Mouse (Mus musculus): ENCODE results near the gene Olfr815. TPM values are rescaled to one million over a fixed set of nuclear protein-coding genes. Genes with fewer than 3 reads are reported as not detected.

The Olfr815 gene
- not detected in 2 replicates for polyA plus RNA-seq (2012; rRNA removed)

GRCm38 (mm10) chr10:129905767-129906166, at the start of gene Olfr815:
TSS of gene Olfr815 (minus strand) at chr10:129905867.

GRCm38 (mm10) chr10:129949000-129949399, 43.3 kb upstream of the Olfr815 start, which contains the start of gene Olfr818:
TSS of gene Olfr818 (minus strand) at chr10:129949100.

GRCm38 (mm10) chr10:129915497-129915896, 9.8 kb upstream of the Olfr815 start, which contains the start of gene Olfr816:
TSS of gene Olfr816 (minus strand) at chr10:129915597.

GRCm38 (mm10) chr10:129879751-129880150, 25.9 kb downstream of the Olfr815 start, which contains the start of gene Olfr814:
TSS of gene Olfr814 (minus strand) at chr10:129879851.

GRCm38 (mm10) chr10:129855067-129855466, 50.6 kb downstream of the Olfr815 start, which contains the start of gene Olfr813:
TSS of gene Olfr813 (plus strand) at chr10:129855367.

Other genes starting within 250 kb of the Olfr815 start
- not detected in 2 replicates for gene Olfr800, start 248.2 kb downstream of the Olfr815 start, polyA plus RNA-seq (2012; rRNA removed)
- not detected in 2 replicates for gene Olfr801, start 232.0 kb downstream of the Olfr815 start, polyA plus RNA-seq (2012; rRNA removed)
- not detected in 2 replicates for gene Olfr802, start 217.7 kb downstream of the Olfr815 start, polyA plus RNA-seq (2012; rRNA removed)
- gene Olfr803, start 211.6 kb downstream of the Olfr815 start, polyA plus RNA-seq (2012; rRNA removed), result not detected in 2 replicates
- not detected in 2 replicates for gene Olfr804, start 202.7 kb downstream of the Olfr815 start, polyA plus RNA-seq (2012; rRNA removed)
- not detected in 2 replicates for gene Olfr805, start 176.5 kb downstream of the Olfr815 start, polyA plus RNA-seq (2012; rRNA removed)
- not detected in 2 replicates for gene Olfr806, start 163.9 kb downstream of the Olfr815 start, polyA plus RNA-seq (2012; rRNA removed)
- not detected in 2 replicates for gene Olfr807, start 148.1 kb downstream of the Olfr815 start, polyA plus RNA-seq (2012; rRNA removed)
- gene Olfr808, start 140.4 kb downstream of the Olfr815 start, polyA plus RNA-seq (2012; rRNA removed), result not detected in 2 replicates
- not detected in 2 replicates for gene Olfr809, start 131.2 kb downstream of the Olfr815 start, polyA plus RNA-seq (2012; rRNA removed)
- gene Olfr810, start 111.0 kb downstream of the Olfr815 start, polyA plus RNA-seq (2012; rRNA removed), result not detected in 2 replicates
- not detected in 2 replicates for gene Olfr811, start 101.5 kb downstream of the Olfr815 start, polyA plus RNA-seq (2012; rRNA removed)
- gene Olfr812, start 59.8 kb downstream of the Olfr815 start, polyA plus RNA-seq (2012; rRNA removed), result not detected in 2 replicates
- not detected in 2 replicates for gene Olfr813, start 50.5 kb downstream of the Olfr815 start, polyA plus RNA-seq (2012; rRNA removed)
- not detected in 2 replicates for gene Olfr814, start 26.0 kb downstream of the Olfr815 start, polyA plus RNA-seq (2012; rRNA removed)
- not detected in 2 replicates for gene Olfr816, start 9.7 kb upstream of the Olfr815 start, polyA plus RNA-seq (2012; rRNA removed)
- not detected in 2 replicates for gene Olfr818, start 43.2 kb upstream of the Olfr815 start, polyA plus RNA-seq (2012; rRNA removed)
- gene Olfr819, start 61.4 kb upstream of the Olfr815 start, polyA plus RNA-seq (2012; rRNA removed), result not detected in 2 replicates
- gene Olfr247, start 70.3 kb upstream of the Olfr815 start, polyA plus RNA-seq (2012; rRNA removed), result not detected in 2 replicates
- not detected in 2 replicates for gene Gm10310, start 79.2 kb upstream of the Olfr815 start, polyA plus RNA-seq (2012; rRNA removed)
- gene Olfr820, start 106.8 kb upstream of the Olfr815 start, polyA plus RNA-seq (2012; rRNA removed), result not detected in 2 replicates
- not detected in 2 replicates for gene Olfr821, start 124.5 kb upstream of the Olfr815 start, polyA plus RNA-seq (2012; rRNA removed)
- not detected in 2 replicates for gene Olfr822, start 165.3 kb upstream of the Olfr815 start, polyA plus RNA-seq (2012; rRNA removed)
- not detected in 2 replicates for gene Olfr823, start 209.5 kb upstream of the Olfr815 start, polyA plus RNA-seq (2012; rRNA removed)
- 0.06 and 0.18 TPM in 2 replicates for gene Olfr824, start 224.1 kb upstream of the Olfr815 start, polyA plus RNA-seq (2012; rRNA removed)